Mouse (Mus musculus) CD8-positive naive resting alpha-beta T cell, adult 2 months (primary cell): Measurements from ENCODE around the gene B4galt1.

Experiments used
- DNase-seq, 2 experiments: peaks; one replicate each; pipeline ENCODE4 v3.0.0; 2022; ENCODE audit warnings: low read depth in 2 of 2, low spot score in 2 of 2

Gene B4galt1

GRCm38 (mm10) chr4:40872129-40872528 lies 18.3 kb upstream of the B4galt1 start:
- no peak for DNase-seq

DNA sequence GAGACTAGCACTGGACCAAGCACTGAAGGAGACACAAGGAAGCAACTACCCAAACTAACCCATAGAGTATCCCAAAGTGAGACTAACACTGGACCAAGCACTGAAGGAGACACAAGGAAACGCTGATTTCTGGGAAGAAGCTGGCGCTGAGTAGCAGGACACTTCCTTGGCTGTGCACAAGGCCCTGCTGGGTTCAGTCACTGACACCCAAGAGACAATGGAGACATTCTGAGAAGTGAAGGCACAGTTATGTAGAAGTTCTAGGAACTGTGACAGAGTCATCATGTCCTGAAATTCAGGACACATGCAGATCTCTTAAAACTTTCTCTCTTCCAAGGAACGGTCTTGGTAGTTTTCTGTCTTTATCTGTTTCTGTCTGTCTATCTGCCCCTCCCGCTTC lies 16.4 kb upstream of the B4galt1 start:
- no peak for DNase-seq

DNA sequence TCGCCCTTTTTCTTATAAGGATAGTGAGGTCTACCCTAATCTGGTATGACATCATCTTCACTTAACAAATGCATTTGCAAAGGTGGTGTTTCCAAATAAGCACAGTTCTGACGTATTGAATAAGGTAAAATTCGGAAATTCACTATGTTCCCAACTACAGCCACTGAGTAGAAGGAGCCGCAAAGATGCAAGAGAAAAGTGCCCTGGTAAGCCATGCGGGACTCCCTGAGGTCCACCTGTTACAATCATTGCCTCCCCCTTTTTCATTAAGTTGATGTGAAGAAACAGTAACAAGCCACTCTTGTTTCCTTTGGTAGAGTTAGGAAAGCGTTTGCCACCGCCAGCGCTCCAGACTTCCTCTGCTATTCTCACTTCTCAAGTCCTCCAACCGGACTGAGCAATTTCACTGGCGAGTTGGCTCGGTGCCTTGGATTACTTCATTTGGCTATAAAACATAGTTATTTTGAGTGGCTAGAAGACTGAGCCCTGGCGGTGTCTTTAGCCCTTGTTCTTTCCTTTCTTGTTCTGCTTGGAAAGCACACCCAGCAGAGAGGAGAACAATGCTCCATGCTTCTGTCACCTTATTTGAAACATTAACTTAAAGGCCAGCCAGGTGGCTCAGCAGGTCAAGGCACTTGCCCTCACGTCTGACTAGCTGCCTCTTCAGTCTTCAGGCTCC lies 14.9 kb upstream of the B4galt1 start:
- no peak for DNase-seq

DNA sequence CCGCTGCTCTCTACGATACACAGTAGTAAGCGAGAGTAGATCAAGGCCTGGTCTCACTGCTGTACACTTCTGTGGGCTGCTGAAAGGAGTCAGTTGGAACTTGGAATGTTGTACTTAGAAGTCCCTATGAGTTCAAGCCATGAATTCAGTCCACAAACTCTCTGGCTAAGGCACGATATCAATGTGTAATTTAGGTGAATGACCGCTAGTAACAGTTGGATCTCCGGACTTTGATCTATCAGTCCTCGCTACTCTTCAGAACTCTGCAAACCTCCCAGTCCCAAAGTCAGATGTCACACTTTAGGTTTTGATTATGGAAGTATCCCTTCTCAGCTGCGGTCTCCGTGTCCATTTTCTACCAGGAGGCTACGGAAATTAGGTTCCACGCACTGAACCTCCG lies 10.6 kb upstream of the B4galt1 start:
- DNase-seq = no peak

DNA sequence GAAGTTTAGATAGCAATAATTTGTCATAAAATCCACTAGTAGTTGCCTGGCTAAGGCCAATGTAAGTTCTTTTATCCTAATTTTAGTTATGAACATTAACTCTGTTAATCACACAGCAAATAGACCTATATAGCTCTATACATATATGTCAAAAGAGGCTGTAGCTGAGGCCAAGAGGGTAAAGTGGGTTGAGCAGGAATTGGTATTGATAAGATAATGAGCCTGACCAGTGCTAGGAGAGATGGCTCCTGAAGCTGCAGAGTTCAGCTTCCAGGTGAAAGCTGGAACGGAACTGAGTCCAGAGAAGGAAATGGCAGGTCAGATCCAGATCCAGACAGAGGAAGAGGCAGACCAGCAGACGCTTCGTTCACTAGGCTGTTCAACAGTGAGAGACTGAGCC lies 9.5 kb upstream of the B4galt1 start:
- DNase-seq = no peak

DNA sequence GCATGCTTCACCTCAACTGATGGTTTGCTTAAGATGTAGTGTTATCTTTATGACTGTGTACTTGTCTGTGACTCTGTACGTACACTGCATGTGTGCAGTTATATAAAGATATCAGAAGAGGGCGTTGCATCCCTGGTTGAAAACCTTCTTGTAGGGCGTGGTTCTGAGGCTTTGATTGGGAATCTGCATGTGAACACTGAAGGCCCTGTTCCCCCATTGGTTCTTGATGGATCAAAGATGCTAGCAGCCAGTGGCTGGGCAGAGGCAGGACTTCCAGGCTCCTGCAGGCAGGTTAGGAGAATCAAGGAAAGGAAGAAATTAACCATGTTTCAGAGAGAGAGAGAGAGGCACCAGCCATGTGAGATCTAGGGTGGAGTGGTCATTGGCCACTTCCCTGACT lies 7.3 kb upstream of the B4galt1 start:
- no peak for DNase-seq

- no peak for DNase-seq
Measured at GRCm38 (mm10) chr4:40857824-40858346, 4.1 kb upstream of the B4galt1 start.

DNA sequence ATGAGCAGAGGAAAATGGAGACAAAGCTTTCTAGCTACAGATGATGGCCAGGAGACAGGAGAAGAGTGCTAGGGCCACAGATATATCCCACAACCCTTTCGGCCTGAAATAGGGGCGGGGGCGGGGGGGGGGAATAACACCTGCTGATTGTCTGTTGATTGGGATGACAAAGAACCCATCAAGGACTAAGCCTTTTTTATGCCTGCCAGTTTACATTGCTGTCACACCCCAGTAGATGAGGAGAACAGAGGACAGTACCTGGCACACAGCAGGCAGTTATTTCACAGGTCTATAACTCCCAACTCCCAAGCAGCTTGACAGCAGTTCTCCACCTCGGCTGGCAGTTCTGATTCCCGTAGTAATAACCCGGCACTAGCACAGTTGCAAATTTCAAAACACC lies 2.8 kb upstream of the B4galt1 start:
- DNase-seq = no peak

DNA sequence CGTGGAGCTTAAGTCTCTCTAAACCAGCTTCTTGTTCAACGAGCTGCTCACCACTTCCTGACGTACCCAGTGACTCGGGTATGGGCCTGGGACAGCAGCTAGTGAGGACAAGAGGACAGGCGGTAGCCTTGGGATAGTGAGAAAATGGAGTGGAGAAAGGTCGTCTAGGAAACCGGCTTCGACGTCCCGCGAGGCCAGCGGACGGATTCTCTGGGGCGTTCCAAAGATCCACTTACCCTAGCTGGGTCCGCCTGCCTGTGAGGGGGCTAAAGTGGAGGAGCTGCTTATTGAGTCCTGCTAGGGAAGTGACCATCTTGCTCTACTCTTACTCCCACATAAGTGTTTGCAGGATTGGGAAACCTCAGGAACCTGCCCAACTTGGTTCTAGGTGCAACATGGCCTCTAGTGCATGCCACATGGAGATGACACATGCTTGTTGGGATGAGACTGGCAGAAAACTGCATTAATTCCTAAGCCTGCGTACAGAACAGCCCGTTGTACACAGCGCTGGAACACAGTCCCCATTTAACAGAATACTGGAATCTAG lies 655 bp upstream of the B4galt1 start:
- DNase-seq = no peak

DNA sequence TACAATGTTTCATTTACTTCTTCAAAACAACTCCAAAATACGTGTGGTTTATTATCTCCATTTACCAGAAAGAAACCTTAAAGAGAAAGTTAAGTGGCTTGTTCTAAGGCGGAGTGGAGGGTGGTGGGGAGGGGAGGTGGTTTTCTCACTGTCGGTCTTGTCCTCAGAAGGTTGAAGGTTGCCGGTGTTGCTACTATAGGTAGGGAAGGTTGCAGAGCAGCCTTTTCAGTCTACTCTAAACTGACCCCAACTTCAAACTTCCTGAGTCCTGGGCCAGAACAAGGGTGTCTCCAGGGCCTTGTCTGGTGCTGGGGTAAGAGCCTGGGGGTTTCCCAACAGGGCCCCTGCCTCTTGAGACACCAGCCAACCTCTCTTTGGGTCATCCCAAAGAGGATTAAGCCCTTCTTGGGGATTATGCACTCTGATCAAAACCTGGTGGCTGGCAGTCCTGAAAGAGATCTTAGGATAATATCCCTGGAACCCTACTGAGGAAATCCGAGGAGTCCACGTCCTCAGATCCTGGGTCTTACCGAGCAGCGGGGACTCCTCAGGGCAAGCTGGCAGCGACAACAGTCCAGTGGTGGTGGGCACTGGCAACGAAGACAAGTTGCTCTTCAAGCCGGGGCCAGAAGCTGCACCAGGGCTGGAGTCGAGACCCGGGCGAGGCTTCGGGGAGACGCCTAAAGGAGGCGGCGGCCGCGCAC lies 792 bp downstream of the B4galt1 start:
- DNase-seq = no peak

GRCm38 (mm10) chr4:40852249-40852781 lies 1.5 kb downstream of the B4galt1 start:
- DNase-seq = no peak

DNA sequence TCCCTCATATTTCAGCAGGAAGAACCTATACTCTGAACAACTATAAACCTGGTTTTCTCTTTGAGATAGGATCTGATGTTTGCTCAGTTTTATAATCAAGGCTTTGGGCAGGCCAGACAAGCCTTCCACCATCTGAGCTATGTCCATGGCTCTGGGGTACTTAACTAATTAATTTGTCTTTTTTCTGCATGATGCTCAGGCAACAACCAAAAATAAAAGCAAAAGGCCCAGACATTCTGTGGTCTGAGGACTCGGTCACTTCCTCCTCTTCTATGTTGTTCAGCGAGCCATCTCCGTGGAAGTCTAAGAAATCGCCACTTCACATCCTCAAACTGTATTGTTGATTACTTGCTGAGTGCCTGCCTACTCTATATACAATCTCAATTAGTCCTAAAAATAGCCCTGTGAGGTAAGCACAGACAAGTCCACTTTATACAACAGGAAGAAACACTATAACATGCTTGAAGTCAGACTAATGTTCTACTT lies 2.0 kb downstream of the B4galt1 start:
- DNase-seq = no peak

DNA sequence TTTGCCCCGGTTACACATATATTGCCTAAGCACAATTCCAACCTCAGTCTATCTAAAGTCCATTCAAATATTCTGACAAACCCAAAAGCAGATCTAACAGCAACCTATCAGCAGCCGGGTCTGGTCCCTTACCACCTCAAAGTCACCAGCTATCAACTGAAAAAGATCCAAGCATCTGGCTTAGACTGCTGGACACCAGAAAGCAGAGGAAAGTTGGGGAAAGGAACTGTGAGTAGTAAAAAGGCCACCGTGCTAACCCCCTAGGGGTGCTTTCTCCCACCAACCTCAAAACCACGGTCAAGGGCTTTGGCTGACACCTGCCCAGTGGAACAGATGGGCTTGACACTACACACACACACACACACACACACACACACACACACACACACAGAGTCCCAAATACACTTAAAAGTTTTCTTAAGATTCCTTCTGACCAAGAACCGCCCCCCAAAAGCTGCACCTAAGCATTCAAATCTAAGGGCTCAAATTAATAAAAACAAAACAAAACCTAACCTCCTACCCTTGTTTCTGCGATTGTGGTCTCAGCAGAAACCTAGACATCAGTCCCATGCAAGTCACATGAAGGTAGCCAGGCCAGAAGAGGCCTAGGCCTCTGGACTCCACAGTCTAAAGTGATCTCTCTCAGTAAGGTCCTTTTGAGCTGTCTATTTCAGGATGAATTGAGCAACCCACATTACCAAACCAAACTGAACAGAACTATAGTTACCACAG lies 2.6 kb downstream of the B4galt1 start:
- DNase-seq = no peak

- DNase-seq = no peak
Measured at GRCm38 (mm10) chr4:40850582-40850981, 3.2 kb downstream of the B4galt1 start.

DNA sequence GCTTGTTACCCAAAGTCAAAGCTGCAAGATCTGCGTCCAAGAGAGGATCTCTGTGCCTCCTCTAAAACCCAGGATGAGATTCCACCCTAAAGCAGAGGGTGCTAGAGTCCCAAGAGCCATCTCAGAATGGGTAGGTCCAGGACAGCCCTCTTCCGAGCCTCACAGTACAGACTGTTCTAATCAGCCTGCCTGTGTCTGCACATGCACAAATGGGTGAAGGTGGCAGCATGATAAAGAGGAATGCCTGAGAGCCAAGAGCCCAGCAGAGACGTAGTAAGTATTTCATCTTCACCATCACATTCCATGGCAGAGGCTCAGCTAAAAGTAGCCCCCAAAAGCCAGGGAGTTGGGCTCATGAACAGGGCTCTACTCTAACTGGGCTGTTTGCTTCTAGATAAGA lies 4.3 kb downstream of the B4galt1 start:
- no peak for DNase-seq

- DNase-seq = no peak
Measured at GRCm38 (mm10) chr4:40848246-40848645, 5.6 kb downstream of the B4galt1 start.

GRCm38 (mm10) chr4:40847160-40847559 lies 6.6 kb downstream of the B4galt1 start:
- DNase-seq = no peak

GRCm38 (mm10) chr4:40846143-40846931 lies 7.5 kb downstream of the B4galt1 start:
- DNase-seq = no peak

DNA sequence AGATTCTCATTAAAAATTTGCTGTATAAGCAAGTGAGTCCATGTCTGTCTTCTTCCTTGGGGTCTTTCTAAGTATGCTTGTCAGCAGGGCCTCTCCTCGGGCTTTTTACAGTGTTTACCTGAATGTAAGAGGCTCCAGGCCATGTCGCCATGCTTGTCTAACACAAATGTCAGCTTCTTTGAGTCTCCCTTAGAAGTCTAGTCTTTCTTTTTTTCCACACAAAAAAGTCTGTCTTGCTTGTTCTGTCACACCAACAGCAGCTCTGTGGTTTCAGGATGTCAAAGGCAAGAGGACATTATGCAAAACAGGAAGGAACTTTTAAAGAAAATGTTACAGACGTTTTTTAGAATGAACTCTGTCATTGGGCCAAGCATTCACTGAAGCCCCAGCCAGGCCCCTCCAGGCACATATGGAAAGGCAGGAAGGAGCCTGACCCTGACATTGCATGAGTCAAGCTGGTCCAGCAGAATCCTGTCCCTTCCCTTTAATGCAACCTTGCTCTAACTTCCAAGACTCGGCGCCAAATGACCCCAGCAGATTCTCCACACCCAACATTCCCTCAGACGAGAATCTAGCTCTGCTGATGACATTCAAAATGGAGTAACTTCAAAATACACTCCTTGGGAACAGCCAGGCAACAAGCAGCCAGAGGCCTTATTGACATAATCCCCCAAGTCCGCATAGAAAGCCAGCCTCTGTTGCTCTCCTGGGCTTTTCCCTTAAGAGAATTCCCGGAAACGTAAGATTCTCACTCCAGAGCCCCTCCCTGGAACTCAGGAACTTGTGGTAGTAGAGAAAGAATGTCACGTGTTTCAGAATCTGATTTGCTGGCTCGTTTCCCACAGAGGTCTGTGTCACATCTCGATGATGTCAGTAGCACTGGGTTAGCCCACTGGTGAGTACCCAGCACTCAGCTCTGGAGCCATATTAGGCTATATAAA lies 8.7 kb downstream of the B4galt1 start:
- DNase-seq = peak; percentile 32 to 45
